Mouse (Mus musculus) stomach, postnatal 0 days (tissue): ENCODE measurements around the gene Stt3b. TPM values are rescaled to one million over a fixed set of nuclear protein-coding genes. Genes with fewer than 3 reads are reported as not detected.

Experiments
- ATAC-seq: fragments of 200-750 bp; cut with Nextera tagmentation; 2 replicates; pipeline ENCODE4 v1.8.0; 2017; ENCODE audit not compliant: low FRiP score, low TSS enrichment
- DNase-seq: peaks from one replicate; pipeline ENCODE4 v3.0.0-alpha.2; 2016; ENCODE audit warnings: low spot score
- H3K27ac ChIP-seq: fragments of 300-500 bp; sonication (generic); replicated peaks from 2 replicates; pipeline ENCODE4 v1.5.1; 2014; ENCODE audit warnings: mild to moderate bottlenecking, control low read depth
- H3K27me3 ChIP-seq: fragments of 300-500 bp; sonication (generic); 2 replicates; pipeline ENCODE4 v1.6.1; 2014; ENCODE audit warnings: low read length; ENCODE audit not compliant: control insufficient read depth, insufficient read depth
- H3K36me3 ChIP-seq: fragments of 300-500 bp; sonication (generic); 2 replicates; pipeline ENCODE4 v1.6.1; 2014; ENCODE audit warnings: low read length, mixed read lengths; ENCODE audit not compliant: control insufficient read depth, insufficient read depth
- H3K4me1 ChIP-seq: fragments of 300-500 bp; sonication (generic); replicated peaks from 2 replicates; pipeline ENCODE4 v1.6.1; 2014; ENCODE audit warnings: antibody characterized with exemption; ENCODE audit not compliant: control insufficient read depth, insufficient read depth
- H3K4me2 ChIP-seq: fragments of 300-500 bp; sonication (generic); replicated peaks from 2 replicates; pipeline ENCODE4 v1.6.1; 2014; ENCODE audit warnings: low read depth, mild to moderate bottlenecking, control low read depth, moderate library complexity
- H3K4me3 ChIP-seq: fragments of 300-500 bp; sonication (generic); 2 replicates; pipeline ENCODE4 v1.5.1; 2014; ENCODE audit warnings: low read depth, low read length, control low read depth
- H3K9ac ChIP-seq: fragments of 300-500 bp; sonication (generic); 2 replicates; pipeline ENCODE4 v1.6.1; 2014; ENCODE audit warnings: mild to moderate bottlenecking, low read length, control low read depth, mixed read lengths
- H3K9me3 ChIP-seq: fragments of 300-500 bp; sonication (generic); 2 replicates; pipeline ENCODE4 v1.6.1; 2016; ENCODE audit warnings: low read length; ENCODE audit not compliant: control insufficient read depth
- CTCF ChIP-seq: IDR thresholded peaks from 2 replicates; pipeline ENCODE4 v1.5.1; 2016; ENCODE audit warnings: antibody characterized with exemption, low read depth, mild to moderate bottlenecking, moderate library complexity
- EP300 ChIP-seq: optimal IDR thresholded peaks from 2 replicates; pipeline ENCODE3; 2016; ENCODE audit warnings: antibody characterized with exemption
- WGBS: fragments of 180-500 bp; shearing (Covaris S2); extraction: QIAGEN DNeasy Blood & Tissue Kit; methylation state at CpG from one replicate; pipeline ENCODE4 v1.1.7; 2014; 5-methylcytosine and 5-hydroxymethylcytosine counted together
- polyA plus RNA-seq: library from polyadenylated mRNA; unstranded; fragments of >200 nt; fragmentation: Nextera tagmentation; extraction: Ambion mirVana; gene quantifications from 2 replicates; pipeline ENCODE4 v1.2.1, GENCODE M21; 2015

Gene Stt3b
- polyA plus RNA-seq, 1 experiment from 2014 or later: 48.9 TPM

DNA sequence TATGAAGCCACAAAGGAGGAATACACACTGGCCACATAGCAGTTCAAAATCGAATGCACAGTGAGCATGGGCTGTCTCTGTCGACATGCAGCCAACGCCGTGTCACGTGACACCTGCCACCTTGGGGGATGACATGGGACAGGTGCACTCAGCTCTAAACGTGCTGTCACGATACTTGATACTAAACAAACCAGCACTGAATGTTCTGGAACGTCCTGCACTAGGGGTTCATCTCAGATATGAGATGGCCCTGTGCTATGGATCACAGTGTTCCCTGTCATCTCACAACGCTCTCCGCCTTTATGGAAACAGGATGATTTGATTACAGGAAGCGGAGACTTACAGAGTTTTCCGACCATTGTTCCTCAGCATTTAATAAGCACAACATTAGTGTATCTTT, 22.8 kb upstream of the Stt3b start:
- TF ChIP-seq EP300 (no peak), CTCF (no peak)
- H3K36me3 ChIP-seq: no peaks in the 10 kb centered on the region
- no peak for ATAC-seq
- no peak overlapping the region for H3K4me3 ChIP-seq
- no peaks in the 10 kb centered on the region for H3K4me1 ChIP-seq
- no peak overlapping the region for H3K27ac ChIP-seq
- H3K9me3 ChIP-seq: no peaks in the 10 kb centered on the region
- H3K27me3 ChIP-seq: no peaks in the 10 kb centered on the region
- no peak for DNase-seq
- no peak overlapping the region for H3K9ac ChIP-seq
- WGBS: 61% methylated on average over 12 of the region's 12 CpGs
- no peak overlapping the region for H3K4me2 ChIP-seq

DNA sequence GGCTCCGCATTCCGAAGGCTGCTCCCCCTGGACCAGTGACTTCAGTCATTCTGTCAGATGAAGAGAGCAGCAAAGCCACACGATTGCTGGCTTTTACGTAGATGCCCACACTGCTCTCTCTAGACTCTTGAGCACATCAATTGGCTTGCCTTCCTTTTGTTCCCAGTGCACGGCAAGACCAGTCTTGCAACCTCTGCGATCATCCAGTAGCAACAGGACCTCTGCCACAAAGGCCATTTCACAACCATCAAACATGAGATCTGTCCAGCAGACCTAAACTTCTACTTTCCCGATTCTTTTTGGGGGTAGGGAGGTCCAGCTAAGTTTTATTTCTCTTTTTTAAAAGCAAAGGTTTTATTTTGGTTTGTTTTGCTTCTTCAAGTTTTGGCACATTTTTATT, 22.1 kb upstream of the Stt3b start:
- TF ChIP-seq CTCF (no peak), EP300 (no peak)
- Histone ChIP-seq H3K4me3 (no peak overlapping the region), H3K27me3 (no peaks in the 10 kb centered on the region), H3K9me3 (no peaks in the 10 kb centered on the region), H3K4me1 (no peaks in the 10 kb centered on the region), H3K4me2 (no peak overlapping the region), H3K27ac (no peak overlapping the region), H3K36me3 (no peaks in the 10 kb centered on the region), H3K9ac (no peak overlapping the region)
- 69% methylated on average over 7 of the region's 7 CpGs for WGBS
- no peak for ATAC-seq
- DNase-seq: no peak

DNA sequence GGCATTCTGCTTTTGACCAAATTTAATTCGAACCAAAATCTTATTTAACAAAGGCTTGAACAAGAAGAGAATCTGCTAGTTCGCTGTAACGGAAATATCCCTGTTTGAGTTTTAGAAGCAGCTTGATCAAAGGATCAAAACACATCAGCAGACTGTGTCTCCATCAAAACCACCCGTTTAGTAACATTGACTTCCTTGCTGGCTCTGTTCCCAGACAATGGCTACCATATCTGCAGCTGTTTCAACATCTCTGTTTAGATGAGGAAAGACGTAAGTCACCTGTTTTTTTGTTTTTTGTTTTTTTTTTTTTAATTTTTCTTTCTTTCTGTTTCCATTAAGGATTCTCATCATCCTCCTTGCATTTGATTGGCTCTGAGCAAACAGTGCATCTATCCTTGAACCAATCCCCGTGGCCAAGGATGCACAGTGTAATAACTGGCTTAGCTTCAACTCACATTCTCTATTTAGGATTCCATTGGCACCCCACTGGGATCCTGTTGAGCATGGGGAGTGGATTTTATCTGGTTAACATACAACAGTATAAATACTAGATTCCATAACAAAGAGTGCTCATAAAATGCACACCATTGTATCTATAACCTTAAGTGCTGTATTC, 20.7 kb upstream of the Stt3b start:
- ATAC-seq (no peak), DNase-seq (peak; percentile 43)
- 35% methylated on average over 6 of the region's 6 CpGs for WGBS

DNA sequence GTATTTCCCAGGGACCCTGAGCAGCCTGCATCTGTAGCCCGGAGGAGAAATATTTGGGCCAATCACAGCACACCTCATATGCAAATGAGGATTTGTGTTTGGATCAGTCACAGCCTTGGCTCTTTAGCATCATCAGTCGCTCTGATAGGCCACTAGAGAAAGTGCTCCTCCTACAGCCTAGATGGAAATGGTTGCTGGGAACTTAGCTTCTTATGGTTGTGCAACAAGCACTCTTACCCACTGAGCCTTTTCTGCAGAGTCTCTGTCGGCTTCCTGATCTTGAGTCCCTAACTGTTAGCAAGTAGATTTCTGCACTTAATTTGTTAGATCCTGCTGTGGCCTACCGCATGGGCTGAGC, 16.3 kb upstream of the Stt3b start:
- DNase-seq (no peak), ATAC-seq (no peak)
- no peak overlapping the region for H3K4me3 ChIP-seq
- whole genome bisulfite sequencing: 94% methylated on average over 4 of the region's 4 CpGs
- H3K4me1 ChIP-seq: no peaks in the 10 kb centered on the region
- no peak overlapping the region for H3K9ac ChIP-seq
- H3K27me3 ChIP-seq: no peaks in the 10 kb centered on the region
- H3K9me3 ChIP-seq: no peaks in the 10 kb centered on the region
- H3K36me3 ChIP-seq: no peaks in the 10 kb centered on the region
- TF ChIP-seq CTCF: no peak
- no peak for TF ChIP-seq EP300
- no peak overlapping the region for H3K27ac ChIP-seq
- H3K4me2 ChIP-seq: no peak overlapping the region

More for the DNA sequence above, 20.7 kb upstream of the Stt3b start:
- no peak overlapping the region for H3K9ac ChIP-seq
- no peaks in the 10 kb centered on the region for H3K9me3 ChIP-seq
- no peaks in the 10 kb centered on the region for H3K4me1 ChIP-seq
- no peak overlapping the region for H3K4me2 ChIP-seq
- no peak for TF ChIP-seq CTCF
- no peak for TF ChIP-seq EP300
- H3K27me3 ChIP-seq: no peaks in the 10 kb centered on the region
- no peak overlapping the region for H3K27ac ChIP-seq
- no peaks in the 10 kb centered on the region for H3K36me3 ChIP-seq
- no peak overlapping the region for H3K4me3 ChIP-seq

DNA sequence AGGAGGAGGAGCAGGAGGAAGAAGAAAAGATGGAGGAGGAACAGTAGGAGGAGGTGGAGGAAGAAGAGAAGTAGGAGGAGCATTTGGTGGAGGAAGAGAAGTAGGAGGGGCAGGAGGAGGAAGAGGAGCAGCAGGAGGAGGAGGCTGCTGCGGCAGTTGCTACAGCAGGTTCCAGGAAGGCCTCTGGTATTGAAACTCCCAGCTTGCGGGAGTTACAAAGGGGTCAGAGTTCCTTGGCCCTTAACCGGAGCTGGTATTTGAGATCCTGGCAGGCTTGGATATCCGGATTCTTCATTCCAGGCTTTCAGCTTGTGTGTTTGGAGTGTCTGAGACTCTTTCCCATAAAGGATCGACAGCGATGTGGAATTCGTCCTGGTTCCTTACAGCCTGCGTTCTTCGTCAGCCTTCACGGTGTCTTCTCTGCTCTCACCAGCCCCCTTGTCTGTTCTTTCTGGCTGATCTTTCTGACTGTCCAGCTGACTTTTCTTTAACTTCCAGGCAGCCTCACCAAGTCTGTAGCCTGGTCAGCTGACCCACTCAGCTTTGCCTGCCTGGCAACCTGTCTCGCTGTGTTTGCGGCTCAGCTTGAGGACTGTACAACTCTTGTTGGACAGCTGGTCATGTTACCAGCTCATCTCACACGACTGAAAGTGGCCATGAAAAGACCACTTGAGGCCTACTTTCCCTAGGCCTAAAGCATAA, 15.8 kb upstream of the Stt3b start:
- Histone ChIP-seq H3K9me3 (no peaks in the 10 kb centered on the region), H3K27me3 (no peaks in the 10 kb centered on the region), H3K4me2 (no peak overlapping the region), H3K4me1 (no peaks in the 10 kb centered on the region), H3K36me3 (no peaks in the 10 kb centered on the region), H3K9ac (no peak overlapping the region), H3K4me3 (no peak overlapping the region), H3K27ac (no peak overlapping the region)
- ATAC-seq: no peak
- no peak for TF ChIP-seq EP300
- no peak for TF ChIP-seq CTCF
- 70% methylated on average over 13 of the region's 13 CpGs for WGBS
- no peak for DNase-seq

DNA sequence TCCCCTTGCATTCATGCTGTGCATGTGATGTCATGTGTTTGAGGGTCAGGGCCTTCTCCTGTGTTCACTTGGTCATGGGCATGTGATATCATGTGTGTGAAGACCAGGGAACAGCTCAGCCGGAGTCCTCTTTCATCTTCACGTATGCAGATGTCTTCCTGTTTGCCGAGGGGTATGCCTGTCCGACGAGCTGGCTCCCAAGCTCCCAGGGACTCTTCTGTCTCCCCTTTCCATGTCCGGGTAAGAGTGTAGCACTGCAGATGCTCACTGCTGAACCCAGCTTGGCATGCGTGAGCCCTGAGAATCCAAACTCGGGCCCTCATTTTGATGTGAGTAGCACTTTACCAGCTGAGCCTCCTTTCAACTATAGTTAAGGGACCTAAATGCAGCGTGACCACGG, 13.4 kb upstream of the Stt3b start:
- Histone ChIP-seq H3K9me3 (no peaks in the 10 kb centered on the region), H3K4me2 (no peak overlapping the region), H3K4me3 (no peak overlapping the region), H3K27ac (no peak overlapping the region), H3K36me3 (no peaks in the 10 kb centered on the region), H3K4me1 (no peaks in the 10 kb centered on the region), H3K27me3 (no peaks in the 10 kb centered on the region), H3K9ac (no peak overlapping the region)
- WGBS: 53% methylated on average over 10 of the region's 10 CpGs
- DNase-seq (peak; percentile 8), ATAC-seq (no peak)
- TF ChIP-seq CTCF (no peak), EP300 (no peak)
